Mouse (Mus musculus) stomach, embryonic 16.5 days (tissue): Measurements from ENCODE around the gene Trit1. TPM values are rescaled to one million over a fixed set of nuclear protein-coding genes. Genes with fewer than 3 reads are reported as not detected.
A peak's percentile ranks its signal among the peaks of the same experiment; 100 is the strongest.

Experiments
- ATAC-seq: fragments of 200-750 bp; cut with Nextera tagmentation; 2 replicates; pipeline ENCODE4 v1.8.0; 2017; ENCODE audit warnings: moderate number of reproducible peaks, moderate TSS enrichment; ENCODE audit not compliant: insufficient read depth, low FRiP score
- H3K27ac ChIP-seq: fragments of 300-500 bp; sonication (generic); 2 replicates; pipeline ENCODE4 v1.5.1; 2014; ENCODE audit warnings: low read length
- H3K27me3 ChIP-seq: fragments of 300-500 bp; sonication (generic); 2 replicates; pipeline ENCODE4 v1.6.1; 2014; ENCODE audit warnings: low read length, control low read depth, mixed read lengths; ENCODE audit not compliant: control insufficient read depth, insufficient read depth
- H3K36me3 ChIP-seq: fragments of 300-500 bp; sonication (generic); 2 replicates; pipeline ENCODE4 v1.6.1; 2014; ENCODE audit warnings: low read length; ENCODE audit not compliant: control insufficient read depth, insufficient read depth
- H3K4me1 ChIP-seq: fragments of 300-500 bp; sonication (generic); 2 replicates; pipeline ENCODE4 v1.6.1; 2014; ENCODE audit warnings: low read length, control low read depth, mixed read lengths; ENCODE audit not compliant: control insufficient read depth, insufficient read depth
- H3K4me2 ChIP-seq: fragments of 300-500 bp; sonication (generic); 2 replicates; pipeline ENCODE4 v1.6.1; 2014; ENCODE audit warnings: low read depth, low read length, mixed read lengths
- H3K4me3 ChIP-seq: fragments of 300-500 bp; sonication (generic); replicated peaks from 2 replicates; pipeline ENCODE4 v1.5.1; 2014; ENCODE audit warnings: mild to moderate bottlenecking, low read length
- H3K9ac ChIP-seq: fragments of 300-500 bp; sonication (generic); 2 replicates; pipeline ENCODE4 v1.6.1; 2014; ENCODE audit warnings: low read length
- H3K9me3 ChIP-seq: fragments of 300-500 bp; sonication (generic); replicated peaks from 2 replicates; pipeline ENCODE4 v1.6.1; 2016; ENCODE audit warnings: low read length, control low read depth; ENCODE audit not compliant: control insufficient read depth
- WGBS: fragments of 180-500 bp; shearing (Covaris S2); extraction: QIAGEN DNeasy Blood & Tissue Kit; methylation state at CpG from one replicate; pipeline ENCODE4 v1.1.7; 2014; 5-methylcytosine and 5-hydroxymethylcytosine counted together
- polyA plus RNA-seq: library from polyadenylated mRNA; unstranded; fragments of >200 nt; fragmentation: Nextera tagmentation; extraction: Ambion mirVana; gene quantifications from 2 replicates; pipeline ENCODE4 v1.2.1, GENCODE M21; 2015

Trit1 gene
- polyA plus RNA-seq, 1 experiment from 2014 or later = 21.2 TPM

- peak overlapping the region; percentile 41 for H3K4me2 ChIP-seq
- ATAC-seq = peak; percentile 18; the same call in 1 of the 2 replicates
- 0 out of 2 replicates have a peak overlapping the region, but pooled peaks have one; percentile 38 for H3K27ac ChIP-seq
- WGBS = 40% methylated on average over 9 of the region's 9 CpGs
- H3K9me3 ChIP-seq = no peaks in the 10 kb centered on the region
- no peaks in the 10 kb centered on the region for H3K27me3 ChIP-seq
- H3K9ac ChIP-seq = no peak overlapping the region
- no peaks in the 10 kb centered on the region for H3K36me3 ChIP-seq
- no peak overlapping the region for H3K4me3 ChIP-seq
- no peaks in the 10 kb centered on the region for H3K4me1 ChIP-seq
Observed at GRCm38 (mm10) chr4:123093869-123094268, 77.5 kb downstream of the Trit1 start.

Other genes starting within 250 kb of the Trit1 start
- 79.3 and 90.6 TPM in 2 replicates for gene Ppt1, start 180.4 kb upstream of the Trit1 start, polyA plus RNA-seq
- 75.1 and 99.6 TPM in 2 replicates for gene Cap1, start 130.5 kb upstream of the Trit1 start, polyA plus RNA-seq
- gene Mfsd2a, start 55.4 kb upstream of the Trit1 start, polyA plus RNA-seq = 5.8 and 8.4 TPM in 2 replicates
- 13.0 and 13.8 TPM in 2 replicates for gene Mycl, start 20.9 kb upstream of the Trit1 start, polyA plus RNA-seq
- 0.50 and 0.67 TPM in 2 replicates for gene Bmp8b, start 88.6 kb downstream of the Trit1 start, polyA plus RNA-seq
- gene Oxct2b, start 99.7 kb downstream of the Trit1 start, polyA plus RNA-seq = 0.22 TPM in 1 of 2 replicates, not detected in the other
- gene Ppie, start 123.4 kb downstream of the Trit1 start, polyA plus RNA-seq = 79.4 and 85.4 TPM in 2 replicates
- gene Hpcal4, start 166.6 kb downstream of the Trit1 start, polyA plus RNA-seq = 3.8 and 4.2 TPM in 2 replicates
- not detected in 2 replicates for gene Nt5c1a, start 184.9 kb downstream of the Trit1 start, polyA plus RNA-seq
- gene Heyl, start 217.0 kb downstream of the Trit1 start, polyA plus RNA-seq = 18.5 and 21.3 TPM in 2 replicates
- gene Pabpc4, start 245.8 kb downstream of the Trit1 start, polyA plus RNA-seq = 31.2 and 42.5 TPM in 2 replicates